Mouse (Mus musculus): ENCODE data around the gene Cfap97d2. TPM values are rescaled to one million over a fixed set of nuclear protein-coding genes. Genes with fewer than 3 reads are reported as not detected.

The Cfap97d2 gene
- not detected in 2 replicates for polyA plus RNA-seq (2012)

- H3K4me3 ChIP-seq (replicated peaks): no peak within 1 kb of the TSS
These were observed at the start of gene Cfap97d2 for GRCm38 (mm10) chr8:13705668-13706067. TSS of gene Cfap97d2 (plus strand) at chr8:13705889.

GRCm38 (mm10) chr8:13657479-13657878 is 48.2 kb upstream of the Cfap97d2 start:
- no peak overlapping the region for H3K4me3 ChIP-seq (replicated peaks)
- H3K9me3 ChIP-seq (ENCODE audit: control insufficient read depth, low read length): no peaks in the 10 kb centered on the region
- no peaks in the 10 kb centered on the region for H3K36me3 ChIP-seq (ENCODE audit: control insufficient read depth)
- H3K27me3 ChIP-seq (ENCODE audit: control insufficient read depth): no peaks in the 10 kb centered on the region
- H3K4me1 ChIP-seq (ENCODE audit: control insufficient read depth): no peaks in the 10 kb centered on the region
- TF ChIP-seq TAL1 (IDR thresholded peaks at IDR 0.05; ENCODE audit: low read length) (no peak), GATA1 (IDR thresholded peaks at IDR 0.05; ENCODE audit: low read length) (no peak)

More at GRCm38 (mm10) chr8:13705668-13706067, at the start of gene Cfap97d2:
- Histone ChIP-seq H3K36me3 (ENCODE audit: control insufficient read depth) (no peaks in the 10 kb centered on the region), H3K4me1 (ENCODE audit: control insufficient read depth) (no peaks in the 10 kb centered on the region), H3K27me3 (ENCODE audit: control insufficient read depth) (no peaks in the 10 kb centered on the region), H3K9me3 (ENCODE audit: control insufficient read depth, low read length) (no peaks in the 10 kb centered on the region)
- no peak for TF ChIP-seq GATA1 (IDR thresholded peaks at IDR 0.05; ENCODE audit: low read length)
- no peak for TF ChIP-seq TAL1 (IDR thresholded peaks at IDR 0.05; ENCODE audit: low read length)

DNA sequence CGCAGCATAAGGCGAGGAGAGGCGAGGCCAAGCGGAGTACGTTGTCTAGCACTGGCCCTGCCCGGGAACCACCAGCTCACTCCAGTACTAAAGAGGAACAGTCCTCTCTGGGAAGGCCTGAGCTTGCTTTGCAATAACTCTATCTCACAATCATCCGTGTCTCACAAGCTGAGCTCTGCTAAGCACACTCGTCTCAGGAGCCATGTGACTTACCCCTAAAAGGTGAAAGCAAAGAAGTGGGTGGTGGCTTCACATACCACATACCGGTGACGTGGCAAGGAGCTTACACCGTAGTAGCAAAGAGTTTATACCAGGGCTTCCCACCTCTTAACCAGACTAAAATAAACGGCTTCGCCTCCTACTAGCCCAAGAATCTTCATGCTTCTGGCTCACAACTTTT is 45.4 kb upstream of the Cfap97d2 start:
- no peaks in the 10 kb centered on the region for H3K36me3 ChIP-seq (ENCODE audit: control insufficient read depth)
- no peak for TF ChIP-seq GATA1 (IDR thresholded peaks at IDR 0.05; ENCODE audit: low read length)
- no peak for TF ChIP-seq TAL1 (IDR thresholded peaks at IDR 0.05; ENCODE audit: low read length)
- no peaks in the 10 kb centered on the region for H3K9me3 ChIP-seq (ENCODE audit: control insufficient read depth, low read length)
- H3K4me1 ChIP-seq (ENCODE audit: control insufficient read depth): 0 out of 2 replicates have a peak, but pooled peaks cover 1% of the 10 kb centered on the region
- H3K4me3 ChIP-seq (replicated peaks): no peak overlapping the region
- no peaks in the 10 kb centered on the region for H3K27me3 ChIP-seq (ENCODE audit: control insufficient read depth)

DNA sequence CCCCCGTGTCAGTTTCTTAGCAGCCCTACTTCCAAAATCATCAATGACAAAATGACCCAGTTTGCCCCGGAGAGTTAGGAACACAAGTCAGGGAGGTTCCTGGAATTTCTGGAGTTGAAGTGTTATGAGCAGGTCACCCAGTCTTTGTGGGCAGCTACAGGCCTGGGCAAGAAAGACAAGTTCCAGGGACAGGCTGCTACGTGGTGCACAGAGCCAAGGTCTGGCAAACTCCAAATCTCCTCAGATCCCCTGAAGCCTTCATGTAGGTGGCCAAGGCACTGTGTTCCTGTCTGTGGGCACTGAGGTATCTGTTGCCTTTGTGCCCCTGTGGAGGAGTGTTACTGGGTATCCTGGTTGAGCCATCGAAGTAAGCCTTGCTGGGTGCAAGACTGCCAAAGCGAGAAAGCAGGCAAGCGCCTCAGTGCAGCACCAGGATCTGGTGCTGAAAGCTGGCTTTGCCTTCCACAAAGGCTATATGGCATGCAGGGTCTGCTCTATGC is 40.9 kb upstream of the Cfap97d2 start:
- H3K27me3 ChIP-seq (ENCODE audit: control insufficient read depth): no peaks in the 10 kb centered on the region
- no peak overlapping the region for H3K4me3 ChIP-seq (replicated peaks)
- peaks cover 2% of the 10 kb centered on the region for H3K4me1 ChIP-seq (ENCODE audit: control insufficient read depth)
- TF ChIP-seq TAL1 (IDR thresholded peaks at IDR 0.05; ENCODE audit: low read length): no peak
- no peaks in the 10 kb centered on the region for H3K36me3 ChIP-seq (ENCODE audit: control insufficient read depth)
- no peaks in the 10 kb centered on the region for H3K9me3 ChIP-seq (ENCODE audit: control insufficient read depth, low read length)

DNA sequence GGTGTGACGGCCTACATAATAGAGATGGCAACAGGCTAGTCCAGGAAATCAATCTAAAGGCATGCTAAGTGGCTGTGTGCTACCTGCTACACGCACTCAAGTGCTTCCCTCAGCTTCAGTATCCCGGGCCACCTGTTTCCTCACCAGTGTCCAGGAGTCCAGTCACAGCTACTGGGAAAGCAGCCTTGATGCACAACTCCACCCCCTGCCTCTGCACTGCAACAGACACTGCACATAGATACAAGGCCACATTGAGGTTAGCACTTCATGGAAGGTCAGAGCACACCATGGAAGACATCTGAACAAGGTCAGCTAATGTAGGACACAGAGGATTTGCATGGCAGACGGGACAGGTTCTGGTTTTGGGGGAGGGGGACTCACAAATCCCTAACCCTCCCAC is 40.2 kb upstream of the Cfap97d2 start:
- TF ChIP-seq TAL1 (IDR thresholded peaks at IDR 0.05; ENCODE audit: low read length): no peak
- TF ChIP-seq GATA1 (IDR thresholded peaks at IDR 0.05; ENCODE audit: low read length): no peak
- H3K4me1 ChIP-seq (ENCODE audit: control insufficient read depth): peaks cover 5% of the 10 kb centered on the region
- H3K36me3 ChIP-seq (ENCODE audit: control insufficient read depth): no peaks in the 10 kb centered on the region

GRCm38 (mm10) chr8:13665944-13666343 is 39.7 kb upstream of the Cfap97d2 start:
- H3K27me3 ChIP-seq (ENCODE audit: control insufficient read depth): no peaks in the 10 kb centered on the region
- no peaks in the 10 kb centered on the region for H3K36me3 ChIP-seq (ENCODE audit: control insufficient read depth)
- TF ChIP-seq GATA1 (IDR thresholded peaks at IDR 0.05; ENCODE audit: low read length): no peak
- no peak for TF ChIP-seq TAL1 (IDR thresholded peaks at IDR 0.05; ENCODE audit: low read length)
- peaks cover 9% of the 10 kb centered on the region for H3K4me1 ChIP-seq (ENCODE audit: control insufficient read depth)
- H3K9me3 ChIP-seq (ENCODE audit: control insufficient read depth, low read length): no peaks in the 10 kb centered on the region
- H3K4me3 ChIP-seq (replicated peaks): no peak overlapping the region

More for the DNA sequence above, 40.2 kb upstream of the Cfap97d2 start:
- H3K9me3 ChIP-seq (ENCODE audit: control insufficient read depth, low read length): no peaks in the 10 kb centered on the region
- H3K4me3 ChIP-seq (replicated peaks): no peak overlapping the region
- H3K27me3 ChIP-seq (ENCODE audit: control insufficient read depth): no peaks in the 10 kb centered on the region

DNA sequence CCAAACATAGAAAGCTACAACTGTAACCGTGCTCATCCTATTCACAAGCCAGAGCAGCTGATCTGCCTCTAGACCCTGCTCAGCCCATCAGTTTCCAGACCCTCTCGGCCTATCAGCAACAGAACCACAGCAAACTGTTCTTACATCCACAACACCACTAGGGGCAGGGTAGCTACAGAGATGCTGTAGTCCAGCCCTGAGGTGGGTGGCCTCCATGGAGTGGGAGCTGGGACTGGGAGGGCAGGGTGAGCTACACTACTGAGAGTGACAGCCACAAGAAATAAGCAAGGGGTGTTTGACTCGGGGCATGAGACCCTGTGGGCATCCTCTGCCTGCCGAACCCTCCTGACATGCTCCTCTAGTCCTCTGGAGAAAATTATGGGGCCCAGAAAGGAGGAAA is 37.8 kb upstream of the Cfap97d2 start:
- Histone ChIP-seq H3K9me3 (ENCODE audit: control insufficient read depth, low read length) (no peaks in the 10 kb centered on the region), H3K27me3 (ENCODE audit: control insufficient read depth) (no peaks in the 10 kb centered on the region), H3K4me1 (ENCODE audit: control insufficient read depth) (peaks cover 25% of the 10 kb centered on the region), H3K36me3 (ENCODE audit: control insufficient read depth) (no peaks in the 10 kb centered on the region), H3K4me3 (replicated peaks) (no peak overlapping the region)
- TF ChIP-seq GATA1 (IDR thresholded peaks at IDR 0.05; ENCODE audit: low read length) (no peak), TAL1 (IDR thresholded peaks at IDR 0.05; ENCODE audit: low read length) (no peak)

DNA sequence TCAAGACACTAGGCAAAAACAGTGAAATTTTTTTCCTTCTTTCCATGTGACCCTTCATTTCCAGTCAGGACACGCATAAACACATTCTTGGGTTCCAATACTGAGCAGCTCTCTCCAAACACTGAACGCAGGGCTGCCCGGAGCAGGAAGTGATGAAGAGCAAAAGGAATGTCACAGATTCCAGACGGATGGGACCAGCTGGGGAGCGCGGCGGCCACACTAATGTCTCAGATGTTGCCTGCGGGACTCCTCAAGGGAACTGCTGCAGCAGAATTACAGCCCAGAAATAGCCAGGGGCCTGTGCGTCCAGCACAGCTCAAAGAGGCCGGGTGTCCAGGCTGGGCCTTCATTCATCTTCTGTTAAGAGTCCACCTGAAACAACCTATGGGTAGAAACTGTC is 37.3 kb upstream of the Cfap97d2 start:
- Histone ChIP-seq H3K36me3 (ENCODE audit: control insufficient read depth) (no peaks in the 10 kb centered on the region), H3K27me3 (ENCODE audit: control insufficient read depth) (no peaks in the 10 kb centered on the region), H3K4me1 (ENCODE audit: control insufficient read depth) (peaks cover 28% of the 10 kb centered on the region), H3K4me3 (replicated peaks) (no peak overlapping the region), H3K9me3 (ENCODE audit: control insufficient read depth, low read length) (no peaks in the 10 kb centered on the region)
- no peak for TF ChIP-seq TAL1 (IDR thresholded peaks at IDR 0.05; ENCODE audit: low read length)
- TF ChIP-seq GATA1 (IDR thresholded peaks at IDR 0.05; ENCODE audit: low read length): no peak

GRCm38 (mm10) chr8:13670011-13670471 is 35.6 kb upstream of the Cfap97d2 start:
- Histone ChIP-seq H3K36me3 (ENCODE audit: control insufficient read depth) (no peaks in the 10 kb centered on the region), H3K4me1 (ENCODE audit: control insufficient read depth) (peaks cover 38% of the 10 kb centered on the region), H3K9me3 (ENCODE audit: control insufficient read depth, low read length) (no peaks in the 10 kb centered on the region), H3K27me3 (ENCODE audit: control insufficient read depth) (no peaks in the 10 kb centered on the region), H3K4me3 (replicated peaks) (no peak overlapping the region)
- TF ChIP-seq GATA1 (IDR thresholded peaks at IDR 0.05; ENCODE audit: low read length) (no peak), TAL1 (IDR thresholded peaks at IDR 0.05; ENCODE audit: low read length) (no peak)

Data from erythroblast, embryonic 14.5 days (primary cell).